Mouse (Mus musculus) hindbrain, embryonic 14.5 days (tissue): ENCODE measurements around the gene Trpm2. TPM values are rescaled to one million over a fixed set of nuclear protein-coding genes. Genes with fewer than 3 reads are reported as not detected.

Source experiments
- ATAC-seq: fragments of 200-750 bp; cut with Nextera tagmentation; 2 replicates; pipeline ENCODE4 v1.8.0; 2017; ENCODE audit warnings: moderate number of reproducible peaks, mild to moderate bottlenecking, moderate TSS enrichment, moderate library complexity; ENCODE audit not compliant: low FRiP score
- DNase-seq: peaks from one replicate; pipeline ENCODE4 v3.0.0-alpha.2; 2015; ENCODE audit warnings: low spot score
- H3K27ac ChIP-seq: fragments of 300-500 bp; sonication (generic); 2 replicates; pipeline ENCODE4 v1.5.1; 2014; ENCODE audit warnings: mild to moderate bottlenecking, moderate library complexity
- H3K27me3 ChIP-seq: fragments of 300-500 bp; sonication (generic); 2 replicates; pipeline ENCODE4 v1.6.1; 2014; ENCODE audit warnings: mild to moderate bottlenecking, low read length, mixed read lengths; ENCODE audit not compliant: control insufficient read depth, insufficient read depth
- H3K36me3 ChIP-seq: fragments of 300-500 bp; sonication (generic); replicated peaks from 2 replicates; pipeline ENCODE4 v1.6.1; 2014; ENCODE audit not compliant: control insufficient read depth, insufficient read depth
- H3K4me1 ChIP-seq: fragments of 300-500 bp; sonication (generic); replicated peaks from 2 replicates; pipeline ENCODE4 v1.6.1; 2014; ENCODE audit warnings: antibody characterized with exemption, low read length, mixed read lengths; ENCODE audit not compliant: control insufficient read depth, insufficient read depth
- H3K4me2 ChIP-seq: fragments of 300-500 bp; sonication (generic); replicated peaks from 2 replicates; pipeline ENCODE4 v1.6.1; 2014; ENCODE audit warnings: mild to moderate bottlenecking, moderate library complexity
- H3K4me3 ChIP-seq: fragments of 300-500 bp; sonication (generic); replicated peaks from 2 replicates; pipeline ENCODE4 v1.5.1; 2014; ENCODE audit warnings: mild to moderate bottlenecking, low read length
- H3K9ac ChIP-seq: fragments of 300-500 bp; sonication (generic); 2 replicates; pipeline ENCODE4 v1.6.1; 2014
- H3K9me3 ChIP-seq: fragments of 300-500 bp; sonication (generic); 2 replicates; pipeline ENCODE4 v1.6.1; 2016; ENCODE audit warnings: low read length; ENCODE audit not compliant: control insufficient read depth
- whole genome bisulfite sequencing: fragments of 180-500 bp; shearing (Covaris S2); extraction: QIAGEN DNeasy Blood & Tissue Kit; methylation state at CpG from one replicate; pipeline ENCODE4 v1.1.7; 2014; 5-methylcytosine and 5-hydroxymethylcytosine counted together
- polyA plus RNA-seq: library from polyadenylated mRNA; unstranded; fragments of >200 nt; fragmentation: Nextera tagmentation; extraction: Ambion mirVana; gene quantifications from 2 replicates; pipeline ENCODE4 v1.2.1, GENCODE M21; 2014

Trpm2 gene
- polyA plus RNA-seq, 1 experiment from 2014 or later, result 6.3 TPM

GRCm38 (mm10) chr10:77900903-77901818 is 69.2 kb downstream of the Trpm2 start:
- H3K27me3 ChIP-seq, result no peaks in the 10 kb centered on the region
- no peak for ATAC-seq
- peak overlapping the region; percentile 73 for H3K9ac ChIP-seq
- H3K36me3 ChIP-seq, result no peaks in the 10 kb centered on the region
- no peaks in the 10 kb centered on the region for H3K9me3 ChIP-seq
- peak overlapping the region; percentile 69 for H3K4me3 ChIP-seq
- H3K4me2 ChIP-seq, result peak overlapping the region; percentile 81
- H3K4me1 ChIP-seq, result peaks cover 8% of the 10 kb centered on the region
- DNase-seq, result no peak
- 82% methylated on average over 27 of the region's 27 CpGs for WGBS
- H3K27ac ChIP-seq, result no peak overlapping the region

- no peak overlapping the region for H3K4me3 ChIP-seq
- no peaks in the 10 kb centered on the region for H3K36me3 ChIP-seq
- WGBS, result 86% methylated on average over 7 of the region's 7 CpGs
- H3K9me3 ChIP-seq, result no peaks in the 10 kb centered on the region
- no peaks in the 10 kb centered on the region for H3K27me3 ChIP-seq
- peaks cover 11% of the 10 kb centered on the region for H3K4me1 ChIP-seq
- no peak overlapping the region; the same call in 1 of the 2 replicates for H3K4me2 ChIP-seq
- no peak for DNase-seq
- H3K9ac ChIP-seq, result no peak overlapping the region
- no peak for ATAC-seq
- no peak overlapping the region for H3K27ac ChIP-seq
Measured at GRCm38 (mm10) chr10:77900126-77900525, 70.2 kb downstream of the Trpm2 start.

GRCm38 (mm10) chr10:77895562-77895961 is 74.8 kb downstream of the Trpm2 start:
- 49% methylated on average over 5 of the region's 5 CpGs for WGBS
- H3K4me2 ChIP-seq, result no peak overlapping the region
- ATAC-seq, result no peak
- peaks cover 4% of the 10 kb centered on the region; the same call in 1 of the 2 replicates for H3K4me1 ChIP-seq
- H3K4me3 ChIP-seq, result no peak overlapping the region
- no peaks in the 10 kb centered on the region for H3K36me3 ChIP-seq
- no peak overlapping the region for H3K9ac ChIP-seq
- no peak overlapping the region for H3K27ac ChIP-seq
- no peak for DNase-seq
- no peaks in the 10 kb centered on the region for H3K27me3 ChIP-seq
- H3K9me3 ChIP-seq, result no peaks in the 10 kb centered on the region

- ATAC-seq, result 0 out of 2 replicates have a peak, but pooled peaks have one; percentile 8
- H3K9ac ChIP-seq, result no peak overlapping the region
- WGBS, result 86% methylated on average over 8 of the region's 8 CpGs
- no peaks in the 10 kb centered on the region for H3K36me3 ChIP-seq
- no peak overlapping the region for H3K4me3 ChIP-seq
- no peak overlapping the region for H3K27ac ChIP-seq
- H3K4me2 ChIP-seq, result no peak overlapping the region
- no peaks in the 10 kb centered on the region for H3K9me3 ChIP-seq
- H3K4me1 ChIP-seq, result peaks cover 4% of the 10 kb centered on the region; the same call in 1 of the 2 replicates
- no peak for DNase-seq
- H3K27me3 ChIP-seq, result no peaks in the 10 kb centered on the region
Measured at GRCm38 (mm10) chr10:77890987-77891565, 79.3 kb downstream of the Trpm2 start.

GRCm38 (mm10) chr10:77886007-77886747 is 84.2 kb downstream of the Trpm2 start:
- no peak overlapping the region for H3K9ac ChIP-seq
- no peaks in the 10 kb centered on the region for H3K36me3 ChIP-seq
- ATAC-seq (no peak), DNase-seq (no peak)
- no peak overlapping the region for H3K4me2 ChIP-seq
- no peak overlapping the region for H3K4me3 ChIP-seq
- H3K9me3 ChIP-seq, result no peaks in the 10 kb centered on the region
- 60% methylated on average over 12 of the region's 12 CpGs for WGBS
- no peaks in the 10 kb centered on the region for H3K4me1 ChIP-seq
- no peak overlapping the region for H3K27ac ChIP-seq
- no peaks in the 10 kb centered on the region for H3K27me3 ChIP-seq

GRCm38 (mm10) chr10:77882553-77882952 is 87.8 kb downstream of the Trpm2 start:
- DNase-seq (no peak), ATAC-seq (no peak)
- H3K4me1 ChIP-seq, result no peaks in the 10 kb centered on the region
- 87% methylated on average over 5 of the region's 5 CpGs for WGBS
- H3K36me3 ChIP-seq, result no peaks in the 10 kb centered on the region
- no peaks in the 10 kb centered on the region for H3K27me3 ChIP-seq
- no peak overlapping the region for H3K9ac ChIP-seq
- no peak overlapping the region for H3K4me2 ChIP-seq
- H3K27ac ChIP-seq, result no peak overlapping the region
- H3K4me3 ChIP-seq, result no peak overlapping the region
- H3K9me3 ChIP-seq, result no peaks in the 10 kb centered on the region

GRCm38 (mm10) chr10:77880305-77880704 is 90.1 kb downstream of the Trpm2 start:
- no peak overlapping the region for H3K4me2 ChIP-seq
- H3K9me3 ChIP-seq, result no peaks in the 10 kb centered on the region
- WGBS, result 71% methylated on average over 3 of the region's 3 CpGs
- no peak for DNase-seq
- no peaks in the 10 kb centered on the region for H3K27me3 ChIP-seq
- H3K9ac ChIP-seq, result no peak overlapping the region
- ATAC-seq, result no peak
- H3K4me1 ChIP-seq, result no peaks in the 10 kb centered on the region
- H3K27ac ChIP-seq, result no peak overlapping the region
- no peak overlapping the region for H3K4me3 ChIP-seq
- no peaks in the 10 kb centered on the region for H3K36me3 ChIP-seq

GRCm38 (mm10) chr10:77878985-77879384 is 91.4 kb downstream of the Trpm2 start:
- ATAC-seq (no peak), DNase-seq (no peak)
- H3K9ac ChIP-seq, result no peak overlapping the region
- no peaks in the 10 kb centered on the region for H3K27me3 ChIP-seq
- no peak overlapping the region for H3K27ac ChIP-seq
- H3K9me3 ChIP-seq, result no peaks in the 10 kb centered on the region
- no peaks in the 10 kb centered on the region for H3K4me1 ChIP-seq
- WGBS, result 67% methylated on average over 6 of the region's 6 CpGs
- no peak overlapping the region for H3K4me3 ChIP-seq
- H3K4me2 ChIP-seq, result no peak overlapping the region
- H3K36me3 ChIP-seq, result no peaks in the 10 kb centered on the region

GRCm38 (mm10) chr10:77869651-77870050 is 100.7 kb downstream of the Trpm2 start:
- H3K27me3 ChIP-seq, result no peaks in the 10 kb centered on the region
- DNase-seq, result no peak
- H3K9ac ChIP-seq, result no peak overlapping the region
- 90% methylated on average over 7 of the region's 7 CpGs for WGBS
- H3K27ac ChIP-seq, result no peak overlapping the region
- H3K36me3 ChIP-seq, result no peaks in the 10 kb centered on the region
- H3K9me3 ChIP-seq, result no peaks in the 10 kb centered on the region
- H3K4me2 ChIP-seq, result no peak overlapping the region
- H3K4me3 ChIP-seq, result no peak overlapping the region
- no peaks in the 10 kb centered on the region for H3K4me1 ChIP-seq
- no peak for ATAC-seq
